Mouse (Mus musculus) embryonic facial prominence, embryonic 11.5 days (tissue): Measurements from ENCODE around the gene Tmcc1. TPM values are rescaled to one million over a fixed set of nuclear protein-coding genes. Genes with fewer than 3 reads are reported as not detected.

Source experiments
- ATAC-seq: fragments of 200-750 bp; cut with Nextera tagmentation; replicated peaks from 2 replicates; pipeline ENCODE4 v1.8.0; 2017; ENCODE audit warnings: low read depth; ENCODE audit not compliant: insufficient number of reproducible peaks, low FRiP score, low TSS enrichment
- DNase-seq: peaks from one replicate; pipeline ENCODE4 v3.0.0-alpha.2; 2015; ENCODE audit warnings: low spot score
- H3K27ac ChIP-seq: fragments of 300-500 bp; sonication (generic); replicated peaks from 2 replicates; pipeline ENCODE4 v1.5.1; 2014; ENCODE audit warnings: mild to moderate bottlenecking, low read depth, low read length, control low read depth
- H3K27me3 ChIP-seq: fragments of 300-500 bp; sonication (generic); 2 replicates; pipeline ENCODE4 v1.6.1; 2014; ENCODE audit warnings: mild to moderate bottlenecking, low read length, moderate library complexity, mixed read lengths; ENCODE audit not compliant: control insufficient read depth, insufficient read depth
- H3K36me3 ChIP-seq: fragments of 300-500 bp; sonication (generic); replicated peaks from 2 replicates; pipeline ENCODE4 v1.6.1; 2014; ENCODE audit warnings: low read depth, mild to moderate bottlenecking, low read length, moderate library complexity, mixed read lengths; ENCODE audit not compliant: control insufficient read depth, insufficient read depth
- H3K4me1 ChIP-seq: fragments of 300-500 bp; sonication (generic); 2 replicates; pipeline ENCODE4 v1.6.1; 2014; ENCODE audit warnings: low read length, mixed read lengths; ENCODE audit not compliant: control insufficient read depth, insufficient read depth
- H3K4me2 ChIP-seq: fragments of 300-500 bp; sonication (generic); 2 replicates; pipeline ENCODE4 v1.6.1; 2014; ENCODE audit warnings: low read depth, mild to moderate bottlenecking, control low read depth, low read length, moderate library complexity
- H3K4me3 ChIP-seq: fragments of 300-500 bp; sonication (generic); 2 replicates; pipeline ENCODE4 v1.5.1; 2014; ENCODE audit warnings: low read depth, low read length, control low read depth
- H3K9ac ChIP-seq: fragments of 300-500 bp; sonication (generic); replicated peaks from 2 replicates; pipeline ENCODE4 v1.6.1; 2014; ENCODE audit warnings: mild to moderate bottlenecking, control low read depth, low read length
- H3K9me3 ChIP-seq: fragments of 300-500 bp; sonication (generic); replicated peaks from 2 replicates; pipeline ENCODE4 v1.6.1; 2016; ENCODE audit warnings: mild to moderate bottlenecking, low read length, inconsistent platforms, mixed read lengths; ENCODE audit not compliant: control insufficient read depth
- WGBS: fragments of 180-500 bp; shearing (Covaris S2); extraction: QIAGEN DNeasy Blood & Tissue Kit; methylation state at CpG from one replicate; pipeline ENCODE4 v1.1.7; 2014; 5-methylcytosine and 5-hydroxymethylcytosine counted together
- polyA plus RNA-seq: library from polyadenylated mRNA; unstranded; fragments of >200 nt; fragmentation: Nextera tagmentation; extraction: Ambion mirVana; gene quantifications from 2 replicates; pipeline ENCODE4 v1.2.1, GENCODE M21; 2014

The Tmcc1 gene
- polyA plus RNA-seq, 1 experiment from 2014 or later: 14.1 TPM

DNA sequence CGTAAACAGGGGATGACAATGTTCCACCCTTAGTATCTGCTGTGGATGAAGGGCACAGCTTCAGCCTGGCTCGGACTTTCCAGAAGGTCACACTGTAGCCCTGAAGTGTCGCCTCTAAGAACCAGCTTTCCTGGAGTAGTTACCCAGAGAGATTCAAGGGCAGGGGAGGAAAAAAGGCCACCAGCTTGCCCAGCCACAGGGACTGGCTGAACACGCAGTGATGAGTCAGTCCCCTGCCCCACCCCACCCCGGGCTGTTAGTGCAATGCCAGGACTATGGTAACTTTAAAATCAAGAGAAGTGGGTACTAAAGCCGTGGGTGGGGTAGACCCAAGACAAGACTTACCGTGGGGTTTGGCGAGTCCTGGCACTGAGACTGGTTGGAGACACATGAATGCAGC, 217.7 kb downstream of the Tmcc1 start:
- Histone ChIP-seq H3K27me3 (no peaks in the 10 kb centered on the region), H3K9me3 (no peaks in the 10 kb centered on the region), H3K27ac (no peak overlapping the region), H3K36me3 (no peaks in the 10 kb centered on the region), H3K4me2 (no peak overlapping the region), H3K4me3 (no peak overlapping the region), H3K9ac (no peak overlapping the region), H3K4me1 (peaks cover 4% of the 10 kb centered on the region)
- DNase-seq (no peak), ATAC-seq (no peak)
- WGBS: 90% methylated on average over 8 of the region's 8 CpGs

DNA sequence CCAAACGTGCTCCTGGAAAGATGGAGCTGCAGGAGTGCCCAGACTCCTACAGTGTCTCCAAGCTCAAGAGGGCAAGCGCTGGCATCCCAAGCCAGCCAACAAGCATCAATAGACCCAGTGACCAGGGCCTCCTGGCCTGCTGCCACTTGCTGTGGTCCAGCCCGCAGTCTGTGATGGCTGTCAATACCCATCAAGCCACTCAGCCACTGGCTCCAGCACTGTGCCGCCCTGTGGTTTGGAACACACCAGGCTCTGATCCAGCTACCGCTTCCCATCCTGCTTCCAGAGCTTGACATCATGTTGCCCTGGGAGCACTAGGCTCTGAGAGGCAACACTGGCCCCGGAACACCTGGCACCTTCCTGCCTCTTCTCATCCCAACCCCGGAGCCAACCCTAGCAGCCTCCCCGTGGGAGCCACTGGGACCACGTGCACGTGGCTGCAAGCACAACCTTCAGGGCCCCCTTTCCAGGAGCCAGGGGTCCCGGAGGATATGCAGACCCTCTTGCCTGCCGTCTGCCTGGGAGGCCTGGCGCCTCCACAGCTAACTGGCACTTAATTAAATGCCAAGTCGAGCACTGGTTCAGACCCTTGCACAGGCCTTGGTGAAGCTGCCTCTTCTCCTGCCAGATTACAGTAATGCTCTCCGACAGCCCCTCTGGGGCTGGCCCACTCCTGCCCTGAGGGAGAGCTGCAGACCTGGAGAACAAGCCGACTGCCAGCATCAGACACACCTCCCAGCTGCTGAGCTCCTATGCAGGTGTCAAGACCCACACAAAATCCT, 219.2 kb downstream of the Tmcc1 start:
- no peak for ATAC-seq
- no peak overlapping the region for H3K27ac ChIP-seq
- no peaks in the 10 kb centered on the region for H3K9me3 ChIP-seq
- H3K27me3 ChIP-seq: no peaks in the 10 kb centered on the region
- no peak overlapping the region for H3K4me2 ChIP-seq
- no peaks in the 10 kb centered on the region for H3K36me3 ChIP-seq
- no peak overlapping the region for H3K9ac ChIP-seq
- no peak overlapping the region for H3K4me3 ChIP-seq
- DNase-seq: no peak
- WGBS: 80% methylated on average over 16 of the region's 16 CpGs
- peaks cover 4% of the 10 kb centered on the region for H3K4me1 ChIP-seq

DNA sequence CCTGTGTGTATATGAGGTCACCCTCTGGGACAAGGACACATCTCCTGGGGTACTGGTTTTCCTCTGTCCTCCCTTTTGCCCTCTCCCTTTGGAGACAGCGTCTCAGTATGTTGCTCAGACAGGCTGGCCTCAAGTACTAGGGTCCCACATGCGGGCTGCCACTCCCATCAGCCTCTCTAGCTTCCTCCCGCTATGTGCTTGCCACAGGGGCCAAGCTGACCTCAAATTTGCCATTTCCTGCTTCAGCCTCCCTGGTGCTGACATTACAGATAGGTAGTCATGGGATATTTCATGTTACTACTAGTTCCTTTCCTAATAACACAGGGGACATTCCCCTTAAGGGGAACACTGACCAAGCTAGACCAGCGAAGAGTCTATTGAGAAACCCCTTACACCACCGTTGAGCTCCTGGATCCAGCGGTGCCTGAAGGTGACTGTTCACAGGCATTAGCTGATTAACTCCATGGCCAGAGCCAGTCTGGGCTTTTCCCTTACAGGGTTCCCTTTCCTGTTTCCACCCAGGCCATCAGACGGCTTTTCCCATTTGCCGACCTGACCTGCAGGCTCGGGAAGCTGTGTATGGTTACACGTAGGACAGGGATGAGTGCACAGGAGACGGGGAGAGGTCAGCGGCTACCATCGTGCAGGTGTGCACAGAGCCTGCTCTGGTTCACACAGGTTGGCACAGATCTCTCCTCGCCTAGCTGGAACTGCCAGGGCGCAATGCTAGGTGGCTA, 220.0 kb downstream of the Tmcc1 start:
- Histone ChIP-seq H3K4me1 (peaks cover 8% of the 10 kb centered on the region), H3K36me3 (no peaks in the 10 kb centered on the region), H3K4me3 (no peak overlapping the region), H3K27ac (no peak overlapping the region), H3K9me3 (no peaks in the 10 kb centered on the region), H3K9ac (no peak overlapping the region), H3K27me3 (no peaks in the 10 kb centered on the region), H3K4me2 (no peak overlapping the region)
- 82% methylated on average over 15 of the region's 15 CpGs for WGBS
- ATAC-seq (no peak), DNase-seq (no peak)

DNA sequence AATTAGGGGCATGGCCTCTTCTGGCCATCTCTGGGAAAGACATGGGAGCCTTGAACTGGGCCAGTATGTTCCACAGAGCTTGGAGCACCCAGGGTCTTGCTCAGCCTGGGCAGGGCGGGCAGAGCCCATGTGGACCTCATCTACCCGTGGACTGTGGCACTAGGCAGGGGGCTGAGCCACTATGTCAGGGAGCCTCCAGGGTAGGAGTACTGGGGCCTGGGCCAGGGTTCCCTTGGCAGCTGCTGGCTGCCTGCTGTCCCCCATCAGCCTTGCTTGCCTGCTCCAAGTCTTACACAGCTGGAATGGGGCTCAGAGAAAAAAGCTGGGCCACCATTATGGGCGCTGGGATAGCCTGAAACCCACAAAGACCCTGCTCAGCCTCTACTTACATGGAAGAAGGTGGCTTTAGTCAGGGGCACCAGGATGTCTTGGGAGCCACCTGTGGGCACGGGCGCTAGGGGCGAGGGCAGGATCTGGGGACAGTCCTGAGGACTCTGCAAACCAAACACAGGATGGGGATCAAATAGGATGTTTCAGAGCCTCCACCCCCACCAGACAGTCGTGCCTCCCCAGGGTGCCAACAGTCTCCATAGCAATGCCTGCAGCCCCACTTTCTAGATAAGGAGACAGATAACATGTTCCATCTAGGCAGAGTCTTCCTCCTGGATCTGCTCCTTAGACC, 221.1 kb downstream of the Tmcc1 start:
- H3K4me1 ChIP-seq: peaks cover 11% of the 10 kb centered on the region
- DNase-seq: no peak
- H3K36me3 ChIP-seq: no peaks in the 10 kb centered on the region
- H3K4me2 ChIP-seq: no peak overlapping the region
- H3K4me3 ChIP-seq: no peak overlapping the region
- no peak for ATAC-seq
- H3K9me3 ChIP-seq: no peaks in the 10 kb centered on the region
- no peak overlapping the region for H3K9ac ChIP-seq
- 84% methylated on average over 7 of the region's 7 CpGs for WGBS
- no peak overlapping the region for H3K27ac ChIP-seq
- H3K27me3 ChIP-seq: no peaks in the 10 kb centered on the region

DNA sequence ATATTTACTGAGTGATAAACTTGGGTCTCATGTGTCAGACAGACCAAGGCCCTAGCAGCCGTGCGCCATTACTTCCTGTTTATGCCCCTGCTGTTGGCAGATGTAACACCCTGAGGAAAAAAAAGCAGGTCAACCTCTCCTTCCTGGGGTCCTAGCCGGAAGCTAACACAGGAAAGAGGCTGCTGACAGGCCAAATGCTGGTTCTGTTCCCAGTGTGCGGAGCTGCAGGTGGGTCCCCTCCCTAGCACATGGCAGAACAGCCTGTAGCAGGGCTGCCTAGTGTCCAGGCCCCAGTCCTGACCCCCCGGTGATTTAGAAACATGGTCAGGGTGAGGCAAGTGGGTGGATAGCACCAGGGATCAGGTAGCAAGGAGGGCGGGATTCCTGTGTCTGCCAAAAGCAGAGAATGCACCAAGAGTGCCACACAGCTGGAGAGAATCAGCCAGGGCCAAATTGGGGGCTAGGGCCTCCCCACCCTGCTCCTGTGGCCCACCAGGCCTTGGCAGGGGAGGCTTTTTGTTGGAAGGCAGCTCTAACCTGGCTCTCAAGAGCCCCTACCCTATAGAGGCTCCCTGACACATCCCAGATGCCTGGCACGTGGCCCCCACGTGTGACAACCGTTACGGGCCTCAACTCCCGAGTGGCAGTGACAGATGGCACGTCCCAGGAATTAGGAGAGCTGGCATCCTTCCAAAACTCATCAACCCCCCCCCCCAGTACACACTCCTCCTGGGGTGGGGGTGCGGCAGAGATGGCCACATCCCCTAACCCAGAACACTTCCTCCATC, 221.8 kb downstream of the Tmcc1 start:
- Histone ChIP-seq H3K36me3 (no peaks in the 10 kb centered on the region), H3K9ac (no peak overlapping the region), H3K4me2 (no peak overlapping the region), H3K27ac (no peak overlapping the region), H3K4me1 (peaks cover 11% of the 10 kb centered on the region), H3K27me3 (no peaks in the 10 kb centered on the region), H3K9me3 (no peaks in the 10 kb centered on the region), H3K4me3 (no peak overlapping the region)
- no peak for DNase-seq
- ATAC-seq: no peak
- WGBS: 62% methylated on average over 13 of the region's 13 CpGs

- no peaks in the 10 kb centered on the region for H3K27me3 ChIP-seq
- H3K36me3 ChIP-seq: no peaks in the 10 kb centered on the region
- peaks cover 11% of the 10 kb centered on the region for H3K4me1 ChIP-seq
- DNase-seq (no peak), ATAC-seq (no peak)
- 69% methylated on average over 5 of the region's 6 CpGs for WGBS
- H3K9me3 ChIP-seq: no peaks in the 10 kb centered on the region
- H3K9ac ChIP-seq: no peak overlapping the region
- no peak overlapping the region for H3K4me3 ChIP-seq
- H3K27ac ChIP-seq: no peak overlapping the region
- no peak overlapping the region for H3K4me2 ChIP-seq
Measured at GRCm38 (mm10) chr6:115969952-115970351, 223.3 kb downstream of the Tmcc1 start.

GRCm38 (mm10) chr6:115969103-115969502, 224.2 kb downstream of the Tmcc1 start:
- no peak for ATAC-seq
- H3K4me2 ChIP-seq: no peak overlapping the region
- H3K27ac ChIP-seq: no peak overlapping the region
- no peak overlapping the region for H3K4me3 ChIP-seq
- peaks cover 11% of the 10 kb centered on the region for H3K4me1 ChIP-seq
- no peak overlapping the region for H3K9ac ChIP-seq
- 74% methylated on average over 9 of the region's 9 CpGs for WGBS
- H3K36me3 ChIP-seq: no peaks in the 10 kb centered on the region
- no peaks in the 10 kb centered on the region for H3K27me3 ChIP-seq
- H3K9me3 ChIP-seq: no peaks in the 10 kb centered on the region
- DNase-seq: no peak
